ENCODE assay signal across 10 mouse cellular contexts in genomic region chr15:102248812-102249191, GRCm38 (mm10). TPM values are rescaled to one million over a fixed set of nuclear protein-coding genes. Genes with fewer than 3 reads are reported as not detected.
DNase-seq lines count a peak whose midpoint lies in the region.
"Had no signal": no experiment of that assay in that cellular context is flagged by ENCODE, and none has a peak within 500 bp of the region (broad histone marks: within the 10 kb centered on the region; RNA-seq: fewer than 3 reads in every experiment).

No protein-coding gene starts in this region.

- H3K4me3 ChIP-seq in heart, embryonic 10.5 days: peak overlapping the region; percentile 73

- 0% methylated on average over 1 of the region's 3 CpGs for WGBS in heart, embryonic 10.5 days

- DNase-seq in heart, embryonic 10.5 days (ENCODE audit: low spot score): no peak
- DNase-seq in heart, adult 9 months (ENCODE audit: low spot score in 2 of 2): no peak
- DNase-seq in 3T3-L1 (ENCODE audit: low read depth, low spot score): peak; percentile 43
- peak; percentile 70 for DNase-seq in embryo, embryonic 11 days
- DNase-seq in kidney, postnatal 10 days: peak; percentile 69
- DNase-seq in c-Kit-positive CD71-positive TER-119-positive erythroid progenitor cells, embryonic 14.5 days (ENCODE audit: low spot score): no peak
- no peak for DNase-seq in adrenal gland, postnatal 14 days
- DNase-seq in left cerebral cortex, adult 9 months (ENCODE audit: low spot score in 2 of 2): no peak
- DNase-seq: layer of hippocampus, adult 9-11 months had no signal

- peaks cover 72% of the 10 kb centered on the region for H3K4me1 ChIP-seq in heart, embryonic 10.5 days

- H3K36me3 ChIP-seq in heart, embryonic 10.5 days: 0 out of 2 replicates have a peak, but pooled peaks cover 4% of the 10 kb centered on the region
- H3K36me3 ChIP-seq: G1E had no signal

- peaks cover 78% of the 10 kb centered on the region for H3K27me3 ChIP-seq in heart, embryonic 10.5 days (ENCODE audit: insufficient read depth, poor library complexity, severe bottlenecking)

- no peaks in the 10 kb centered on the region for H3K9me3 ChIP-seq in heart, embryonic 10.5 days
- H3K9me3 ChIP-seq: G1E had no signal

- H3K27ac ChIP-seq in heart, embryonic 10.5 days: peak overlapping the region; percentile 90

RNA-seq across cellular contexts. Expression of gene Rarg, which starts 8.5 kb away (rescaled TPM):
- polyA plus RNA-seq in heart, embryonic 10.5 days (2016; fragmentation: Nextera tagmentation; extraction: Ambion mirVana): 11.3 and 17.3 TPM in 2 replicates
- total RNA-seq in adrenal gland, postnatal 14 days (2021): 25.5 and 27.8 TPM in 2 replicates

RNA-seq across cellular contexts. Expression of gene Itgb7, which starts 17.1 kb away (rescaled TPM):
- 0.22 and 1.5 TPM in 2 replicates for polyA plus RNA-seq in heart, embryonic 10.5 days (2016; fragmentation: Nextera tagmentation; extraction: Ambion mirVana)
- total RNA-seq in adrenal gland, postnatal 14 days (2021): 3.0 and 18.4 TPM in 2 replicates

RNA-seq across cellular contexts. Expression of gene Gm9918, which starts 21.6 kb away (rescaled TPM):
- polyA plus RNA-seq in heart, embryonic 10.5 days (2016; fragmentation: Nextera tagmentation; extraction: Ambion mirVana): 0.23 TPM in 1 of 2 replicates, not detected in the other
- not detected in 2 replicates for total RNA-seq in adrenal gland, postnatal 14 days (2021)
- polyA plus RNA-seq: G1E had no signal

RNA-seq across cellular contexts. Expression of gene Mfsd5, which starts 30.5 kb away (rescaled TPM):
- polyA plus RNA-seq in heart, embryonic 10.5 days (2016; fragmentation: Nextera tagmentation; extraction: Ambion mirVana): 55.7 and 63.4 TPM in 2 replicates
- 29.9 and 34.3 TPM in 2 replicates for total RNA-seq in adrenal gland, postnatal 14 days (2021)

RNA-seq across cellular contexts. Expression of gene Csad, which starts 44.3 kb away (rescaled TPM):
- 36.1 and 41.0 TPM in 2 replicates for polyA plus RNA-seq in heart, embryonic 10.5 days (2016; fragmentation: Nextera tagmentation; extraction: Ambion mirVana)
- total RNA-seq in adrenal gland, postnatal 14 days (2021): 115 and 120 TPM in 2 replicates

Comparison
In these comparisons a context has a peak if more than half of its experiments do, and no peak if none do; other contexts are left out.
1. DNase-seq: peak in 3T3-L1 (single experiment), embryo, embryonic 11 days (single experiment) and kidney, postnatal 10 days (single experiment); none in heart, embryonic 10.5 days (single experiment), heart, adult 9 months (0 of 2), c-Kit-positive CD71-positive TER-119-positive erythroid progenitor cells, embryonic 14.5 days (single experiment), adrenal gland, postnatal 14 days (single experiment) and left cerebral cortex, adult 9 months (0 of 2).